Mouse (Mus musculus): ENCODE measurements around the gene Asb7. TPM values are rescaled to one million over a fixed set of nuclear protein-coding genes. Genes with fewer than 3 reads are reported as not detected.

Gene Asb7
- 6.1 and 7.7 TPM in 2 replicates for polyA plus RNA-seq (2015; fragmentation: Nextera tagmentation; extraction: Ambion mirVana)

DNA sequence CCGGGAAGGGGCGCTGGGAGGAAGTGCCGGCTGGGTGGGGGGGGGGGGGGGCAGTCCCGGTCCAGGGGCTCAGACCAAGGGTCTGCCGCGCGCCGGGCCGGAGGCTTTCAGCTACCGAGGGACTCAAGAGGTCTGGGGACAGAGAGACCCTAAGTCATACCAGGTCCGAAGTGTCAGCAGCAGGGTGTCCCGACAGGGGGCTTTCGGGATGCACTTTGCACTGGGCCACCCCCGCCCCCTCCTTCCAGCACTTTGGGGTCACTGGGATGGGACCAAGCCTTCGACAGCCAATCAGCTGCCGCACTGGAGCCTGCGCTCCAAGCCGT lies at the start of gene Asb7:
Asb7 (minus strand) TSS at position 303 of the 326 bp plus-strand sequence.

DNA sequence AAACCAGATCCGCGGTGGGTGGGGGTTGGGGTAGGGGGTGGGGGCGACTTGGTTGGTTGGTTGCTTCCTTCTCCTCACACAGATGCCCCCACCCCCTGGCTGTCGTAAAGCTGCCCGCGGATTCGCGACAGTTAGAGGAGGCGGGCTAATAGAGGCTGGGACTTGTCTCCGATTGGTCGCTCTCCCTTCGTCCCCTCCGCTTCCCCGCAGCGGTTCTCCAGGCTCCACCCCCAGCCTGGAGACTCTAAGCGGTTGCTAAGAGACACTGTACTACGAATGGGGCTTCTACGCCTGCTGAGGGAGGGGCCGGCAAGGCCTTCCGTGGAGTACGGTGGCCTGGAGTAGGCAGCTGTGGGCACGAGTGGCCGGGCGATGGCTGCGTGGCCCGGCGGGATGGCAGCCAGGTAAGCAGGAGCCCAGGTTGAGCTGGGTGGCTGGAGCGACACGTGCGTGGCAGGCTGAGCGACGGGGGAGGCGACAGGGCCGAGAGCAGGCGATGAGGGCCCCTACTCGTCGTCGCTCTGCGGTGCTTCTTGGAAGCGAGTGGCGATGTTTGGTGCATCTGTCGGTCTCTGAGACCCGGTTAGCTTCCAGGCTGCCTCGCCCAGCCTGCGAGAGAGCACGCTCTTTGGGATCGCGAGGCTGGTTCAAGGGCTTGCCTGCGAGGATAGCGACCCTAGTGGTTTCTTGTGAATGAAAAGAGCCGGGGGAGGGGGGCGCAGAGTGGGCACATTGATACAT lies 394 bp upstream of the Asb7 start, which contains the start of gene Lins1:
Lins1 (plus strand) TSS at position 270 of the 741 bp plus-strand sequence.

Other genes with a start within 250 kb of the Asb7 start
- gene Lins1, start 293 bp upstream of the Asb7 start, polyA plus RNA-seq (2015; fragmentation: Nextera tagmentation; extraction: Ambion mirVana), result 8.8 and 8.9 TPM in 2 replicates
- gene Cers3, start 53.9 kb upstream of the Asb7 start, polyA plus RNA-seq (2015; fragmentation: Nextera tagmentation; extraction: Ambion mirVana), result 62.1 and 73.7 TPM in 2 replicates
- gene Adamts17, start 150.1 kb upstream of the Asb7 start, polyA plus RNA-seq (2015; fragmentation: Nextera tagmentation; extraction: Ambion mirVana), result 2.8 and 2.9 TPM in 2 replicates

Data from urinary bladder, postnatal 0 days (tissue).